Mouse (Mus musculus): ENCODE data around the gene Ccdc138. TPM values are rescaled to one million over a fixed set of nuclear protein-coding genes. Genes with fewer than 3 reads are reported as not detected.

The Ccdc138 gene
- total RNA-seq, 1 experiment from 2014 or later = 3.5 TPM

GRCm38 (mm10) chr10:58559098-58559497 lies 61.4 kb downstream of the Ccdc138 start:
- ATAC-seq (ENCODE audit: extremely low read depth, insufficient number of reproducible peaks, low FRiP score, poor library complexity, severe bottlenecking) = no peak

- ATAC-seq (ENCODE audit: extremely low read depth, insufficient number of reproducible peaks, low FRiP score, poor library complexity, severe bottlenecking) = no peak
These were observed 62.2 kb downstream of the Ccdc138 start for GRCm38 (mm10) chr10:58559901-58560300.

GRCm38 (mm10) chr10:58560521-58560920 lies 62.8 kb downstream of the Ccdc138 start:
- no peak for ATAC-seq (ENCODE audit: extremely low read depth, insufficient number of reproducible peaks, low FRiP score, poor library complexity, severe bottlenecking)

GRCm38 (mm10) chr10:58585427-58586223 lies 87.9 kb downstream of the Ccdc138 start:
- no peak for ATAC-seq (ENCODE audit: extremely low read depth, insufficient number of reproducible peaks, low FRiP score, poor library complexity, severe bottlenecking)

GRCm38 (mm10) chr10:58594486-58594885 lies 96.7 kb downstream of the Ccdc138 start:
- no peak for ATAC-seq (ENCODE audit: extremely low read depth, insufficient number of reproducible peaks, low FRiP score, poor library complexity, severe bottlenecking)

GRCm38 (mm10) chr10:58595197-58595596 lies 97.4 kb downstream of the Ccdc138 start:
- ATAC-seq (ENCODE audit: extremely low read depth, insufficient number of reproducible peaks, low FRiP score, poor library complexity, severe bottlenecking) = no peak

- no peak for ATAC-seq (ENCODE audit: extremely low read depth, insufficient number of reproducible peaks, low FRiP score, poor library complexity, severe bottlenecking)
These were observed 98.1 kb downstream of the Ccdc138 start for GRCm38 (mm10) chr10:58595821-58596220.

- ATAC-seq (ENCODE audit: extremely low read depth, insufficient number of reproducible peaks, low FRiP score, poor library complexity, severe bottlenecking) = no peak
These were observed 102.4 kb downstream of the Ccdc138 start for GRCm38 (mm10) chr10:58600151-58600550.

- no peak for ATAC-seq (ENCODE audit: extremely low read depth, insufficient number of reproducible peaks, low FRiP score, poor library complexity, severe bottlenecking)
These were observed 103.2 kb downstream of the Ccdc138 start for GRCm38 (mm10) chr10:58600983-58601382.

- ATAC-seq (ENCODE audit: extremely low read depth, insufficient number of reproducible peaks, low FRiP score, poor library complexity, severe bottlenecking) = no peak
These were observed 103.7 kb downstream of the Ccdc138 start for GRCm38 (mm10) chr10:58601431-58601901.

GRCm38 (mm10) chr10:58601946-58602345 lies 104.2 kb downstream of the Ccdc138 start:
- no peak for ATAC-seq (ENCODE audit: extremely low read depth, insufficient number of reproducible peaks, low FRiP score, poor library complexity, severe bottlenecking)

- ATAC-seq (ENCODE audit: extremely low read depth, insufficient number of reproducible peaks, low FRiP score, poor library complexity, severe bottlenecking) = no peak
These were observed 107.0 kb downstream of the Ccdc138 start for GRCm38 (mm10) chr10:58604779-58605178.

- ATAC-seq (ENCODE audit: extremely low read depth, insufficient number of reproducible peaks, low FRiP score, poor library complexity, severe bottlenecking) = no peak
These were observed 108.6 kb downstream of the Ccdc138 start for GRCm38 (mm10) chr10:58606356-58606755.

GRCm38 (mm10) chr10:58608858-58609257 lies 111.1 kb downstream of the Ccdc138 start:
- ATAC-seq (ENCODE audit: extremely low read depth, insufficient number of reproducible peaks, low FRiP score, poor library complexity, severe bottlenecking) = no peak

GRCm38 (mm10) chr10:58610484-58611261 lies 112.9 kb downstream of the Ccdc138 start:
- no peak for ATAC-seq (ENCODE audit: extremely low read depth, insufficient number of reproducible peaks, low FRiP score, poor library complexity, severe bottlenecking)

- no peak for ATAC-seq (ENCODE audit: extremely low read depth, insufficient number of reproducible peaks, low FRiP score, poor library complexity, severe bottlenecking)
These were observed 116.9 kb downstream of the Ccdc138 start for GRCm38 (mm10) chr10:58614601-58615000.

GRCm38 (mm10) chr10:58616565-58616964 lies 118.8 kb downstream of the Ccdc138 start:
- no peak for ATAC-seq (ENCODE audit: extremely low read depth, insufficient number of reproducible peaks, low FRiP score, poor library complexity, severe bottlenecking)

GRCm38 (mm10) chr10:58618501-58619216 lies 120.9 kb downstream of the Ccdc138 start:
- ATAC-seq (ENCODE audit: extremely low read depth, insufficient number of reproducible peaks, low FRiP score, poor library complexity, severe bottlenecking) = no peak

- ATAC-seq (ENCODE audit: extremely low read depth, insufficient number of reproducible peaks, low FRiP score, poor library complexity, severe bottlenecking) = no peak
These were observed 121.5 kb downstream of the Ccdc138 start for GRCm38 (mm10) chr10:58619266-58619665.
